Mouse (Mus musculus): ENCODE measurements at regions not wholly inside any gene's neighbourhood (a gene's known extent, or its start where the extent isn't known, plus 50 kb on each side); places are given as distances from the start of the nearest gene placed in this dataset.

DNA sequence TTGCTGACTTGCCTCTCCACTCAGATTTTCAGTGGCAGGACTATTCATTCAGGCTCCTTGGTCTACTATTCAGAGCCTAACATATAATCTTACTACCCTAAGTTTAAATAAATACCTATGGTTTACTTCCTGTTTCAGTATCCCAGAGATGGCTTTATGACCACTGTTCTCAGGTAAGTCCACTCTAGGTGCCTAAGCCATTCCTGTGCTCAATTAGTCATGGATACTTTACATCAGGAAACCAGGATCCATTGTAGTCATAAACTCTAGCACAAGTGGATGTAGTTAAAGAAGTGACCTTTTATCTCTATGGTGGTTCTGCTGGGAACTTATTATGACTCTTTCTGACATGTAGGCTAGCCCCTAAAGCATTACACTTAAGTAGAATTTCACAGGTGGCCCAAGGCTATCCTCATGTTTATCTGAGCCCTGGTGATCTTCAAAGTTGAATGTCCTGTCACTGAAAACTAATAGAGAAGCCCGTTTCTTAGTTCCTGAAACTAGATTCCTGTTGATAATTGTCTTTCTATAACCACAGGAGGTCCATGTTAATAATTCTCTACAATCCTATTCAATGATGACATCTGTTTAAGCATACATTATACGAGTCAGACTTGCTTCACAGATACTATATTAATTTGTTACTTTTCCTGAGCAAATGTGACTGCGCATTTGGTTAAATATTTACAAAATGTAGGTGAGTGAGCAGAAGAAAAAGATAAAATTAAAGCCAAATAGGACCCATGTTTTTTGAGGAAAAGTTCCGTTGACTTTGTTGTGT is 1067.0 kb downstream of the Car8 start:
- no peak overlapping the region for H3K9ac ChIP-seq (replicated peaks; ENCODE audit: low read depth)
- TF ChIP-seq CTCF (IDR thresholded peaks at IDR 0.05), result no peak
- no peak for TF ChIP-seq EP300 (IDR thresholded peaks at IDR 0.05)
- H3K4me1 ChIP-seq (ENCODE audit: insufficient read depth, low read depth, low read length), result no peaks in the 10 kb centered on the region
- no peak for ATAC-seq
- no peak for DNase-seq (ENCODE audit: low spot score)
- no peaks in the 10 kb centered on the region for H3K27me3 ChIP-seq (replicated peaks; ENCODE audit: insufficient read depth, low read length)
- no peak overlapping the region for H3K27ac ChIP-seq (ENCODE audit: low read length)
- H3K4me2 ChIP-seq (replicated peaks; ENCODE audit: low read depth, low read length), result no peak overlapping the region
- 55% methylated on average over 4 of the region's 4 CpGs for WGBS
- no peak overlapping the region for H3K4me3 ChIP-seq (ENCODE audit: low read depth, low read length)
- no peaks in the 10 kb centered on the region for H3K36me3 ChIP-seq (ENCODE audit: insufficient read depth, low read length)
- no peaks in the 10 kb centered on the region for H3K9me3 ChIP-seq (ENCODE audit: low read length)

DNA sequence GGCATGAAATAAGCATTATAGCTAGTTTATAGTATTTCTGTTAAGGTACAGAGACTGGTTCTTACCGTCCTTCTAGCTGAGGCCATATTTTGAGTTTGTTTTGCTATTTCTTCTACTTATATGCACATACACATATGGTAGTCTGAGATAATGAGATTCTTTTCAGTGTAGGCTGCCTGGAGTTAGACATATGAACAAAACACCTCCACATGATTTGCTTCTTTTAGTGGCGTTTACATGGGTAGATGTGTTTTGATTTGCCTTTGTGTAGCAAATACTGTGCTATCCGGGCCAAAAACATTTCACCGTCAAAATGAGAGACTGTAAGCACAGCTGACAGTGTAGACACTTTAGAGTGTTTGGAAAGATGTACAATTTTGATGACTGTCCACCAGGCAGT is 1077.4 kb downstream of the Car8 start:
- TF ChIP-seq EP300 (IDR thresholded peaks at IDR 0.05), result no peak
- no peak for TF ChIP-seq CTCF (IDR thresholded peaks at IDR 0.05)
- Histone ChIP-seq H3K4me1 (ENCODE audit: insufficient read depth, low read depth, low read length) (no peaks in the 10 kb centered on the region), H3K4me2 (replicated peaks; ENCODE audit: low read depth, low read length) (no peak overlapping the region), H3K9ac (replicated peaks; ENCODE audit: low read depth) (no peak overlapping the region), H3K27ac (ENCODE audit: low read length) (no peak overlapping the region), H3K36me3 (ENCODE audit: insufficient read depth, low read length) (no peaks in the 10 kb centered on the region), H3K27me3 (replicated peaks; ENCODE audit: insufficient read depth, low read length) (no peaks in the 10 kb centered on the region), H3K9me3 (ENCODE audit: low read length) (no peaks in the 10 kb centered on the region), H3K4me3 (ENCODE audit: low read depth, low read length) (no peak overlapping the region)
- ATAC-seq, result no peak
- DNase-seq (ENCODE audit: low spot score), result no peak
- WGBS, result 85% methylated on average over 4 of the region's 4 CpGs

DNA sequence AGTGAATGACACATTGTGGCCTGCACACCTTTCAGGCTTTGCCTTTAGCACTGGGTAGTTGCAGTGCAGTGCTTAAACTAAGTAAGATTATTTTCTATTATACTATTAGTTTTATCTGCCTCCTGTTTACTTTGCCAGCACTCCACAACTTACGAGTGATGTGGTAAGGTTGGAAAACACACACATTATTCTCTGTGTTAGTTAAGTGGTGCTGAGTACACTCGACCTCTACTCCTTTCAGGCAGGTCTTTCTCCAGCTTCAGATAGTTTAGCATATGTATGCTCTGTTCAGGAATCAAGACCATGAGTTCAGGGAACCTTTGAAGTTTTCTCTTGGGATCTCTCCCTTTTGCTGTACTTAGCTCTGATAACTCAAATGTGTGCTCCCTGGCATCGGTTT is 1081.0 kb downstream of the Car8 start:
- Histone ChIP-seq H3K9me3 (ENCODE audit: low read length) (no peaks in the 10 kb centered on the region), H3K27me3 (replicated peaks; ENCODE audit: insufficient read depth, low read length) (no peaks in the 10 kb centered on the region), H3K36me3 (ENCODE audit: insufficient read depth, low read length) (no peaks in the 10 kb centered on the region), H3K4me1 (ENCODE audit: insufficient read depth, low read depth, low read length) (no peaks in the 10 kb centered on the region), H3K4me3 (ENCODE audit: low read depth, low read length) (no peak overlapping the region), H3K4me2 (replicated peaks; ENCODE audit: low read depth, low read length) (no peak overlapping the region), H3K27ac (ENCODE audit: low read length) (no peak overlapping the region), H3K9ac (replicated peaks; ENCODE audit: low read depth) (no peak overlapping the region)
- DNase-seq (ENCODE audit: low spot score), result peak; percentile 47
- 52% methylated on average over 3 of the region's 3 CpGs for WGBS
- peak; percentile 62; the same call in 1 of the 2 replicates for ATAC-seq
- no peak for TF ChIP-seq CTCF (IDR thresholded peaks at IDR 0.05)
- no peak for TF ChIP-seq EP300 (IDR thresholded peaks at IDR 0.05)

DNA sequence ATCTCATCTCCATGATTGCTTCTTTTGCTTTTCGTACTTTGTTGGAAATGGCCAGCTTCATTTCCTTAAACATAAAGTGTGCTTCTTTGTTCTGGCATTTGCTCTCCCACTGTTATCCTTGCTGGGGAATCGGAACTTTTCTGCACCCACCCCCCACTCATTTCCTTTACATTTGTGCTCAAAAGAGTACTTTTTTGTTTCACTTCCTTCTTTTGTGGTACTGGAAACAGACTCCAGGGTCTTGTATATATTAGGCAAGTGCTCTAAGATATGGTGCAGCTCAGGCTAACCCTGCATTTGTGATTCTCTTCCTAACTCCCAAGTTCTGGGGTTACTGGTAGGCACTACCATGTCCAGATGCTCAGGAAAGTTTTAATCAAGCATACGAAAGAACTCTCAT is 1084.6 kb downstream of the Car8 start:
- no peak for ATAC-seq
- H3K9ac ChIP-seq (replicated peaks; ENCODE audit: low read depth), result no peak overlapping the region
- H3K27ac ChIP-seq (ENCODE audit: low read length), result no peak overlapping the region

DNA sequence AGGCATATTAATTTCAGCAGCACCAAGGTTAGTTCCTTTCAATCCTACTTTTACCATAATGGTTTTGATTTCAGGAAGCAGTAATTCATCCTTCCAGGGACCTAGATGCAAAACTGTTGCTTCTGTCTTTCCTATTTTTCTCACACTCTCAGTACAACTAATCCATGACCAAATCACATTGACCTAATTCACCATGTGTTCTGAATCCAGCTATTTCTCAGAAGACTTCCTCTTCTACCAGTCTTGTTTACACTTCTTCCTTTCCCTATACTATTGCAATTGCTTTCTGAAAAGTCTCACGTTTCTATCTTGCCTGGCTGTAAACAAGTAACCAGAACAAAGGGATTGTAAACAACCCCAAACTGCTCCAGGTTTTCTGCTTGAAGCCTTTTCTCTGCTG is 1085.0 kb downstream of the Car8 start:
- no peak overlapping the region for H3K27ac ChIP-seq (ENCODE audit: low read length)
- no peaks in the 10 kb centered on the region for H3K27me3 ChIP-seq (replicated peaks; ENCODE audit: insufficient read depth, low read length)
- no peaks in the 10 kb centered on the region for H3K4me1 ChIP-seq (ENCODE audit: insufficient read depth, low read depth, low read length)
- TF ChIP-seq EP300 (IDR thresholded peaks at IDR 0.05) (no peak), CTCF (IDR thresholded peaks at IDR 0.05) (no peak)
- ATAC-seq (no peak), DNase-seq (ENCODE audit: low spot score) (no peak)
- WGBS, result 12% methylated on average over 1 of the region's 1 CpGs
- no peak overlapping the region for H3K4me3 ChIP-seq (ENCODE audit: low read depth, low read length)
- H3K9me3 ChIP-seq (ENCODE audit: low read length), result no peaks in the 10 kb centered on the region
- H3K4me2 ChIP-seq (replicated peaks; ENCODE audit: low read depth, low read length), result no peak overlapping the region
- H3K36me3 ChIP-seq (ENCODE audit: insufficient read depth, low read length), result no peaks in the 10 kb centered on the region
- H3K9ac ChIP-seq (replicated peaks; ENCODE audit: low read depth), result no peak overlapping the region

More for the DNA sequence above, 1084.6 kb downstream of the Car8 start:
- Histone ChIP-seq H3K4me1 (ENCODE audit: insufficient read depth, low read depth, low read length) (no peaks in the 10 kb centered on the region), H3K27me3 (replicated peaks; ENCODE audit: insufficient read depth, low read length) (no peaks in the 10 kb centered on the region), H3K4me3 (ENCODE audit: low read depth, low read length) (no peak overlapping the region), H3K9me3 (ENCODE audit: low read length) (no peaks in the 10 kb centered on the region), H3K4me2 (replicated peaks; ENCODE audit: low read depth, low read length) (no peak overlapping the region), H3K36me3 (ENCODE audit: insufficient read depth, low read length) (no peaks in the 10 kb centered on the region)
- no peak for TF ChIP-seq CTCF (IDR thresholded peaks at IDR 0.05)
- no peak for TF ChIP-seq EP300 (IDR thresholded peaks at IDR 0.05)
- DNase-seq (ENCODE audit: low spot score), result no peak
- WGBS, result 61% methylated on average over 3 of the region's 3 CpGs

DNA sequence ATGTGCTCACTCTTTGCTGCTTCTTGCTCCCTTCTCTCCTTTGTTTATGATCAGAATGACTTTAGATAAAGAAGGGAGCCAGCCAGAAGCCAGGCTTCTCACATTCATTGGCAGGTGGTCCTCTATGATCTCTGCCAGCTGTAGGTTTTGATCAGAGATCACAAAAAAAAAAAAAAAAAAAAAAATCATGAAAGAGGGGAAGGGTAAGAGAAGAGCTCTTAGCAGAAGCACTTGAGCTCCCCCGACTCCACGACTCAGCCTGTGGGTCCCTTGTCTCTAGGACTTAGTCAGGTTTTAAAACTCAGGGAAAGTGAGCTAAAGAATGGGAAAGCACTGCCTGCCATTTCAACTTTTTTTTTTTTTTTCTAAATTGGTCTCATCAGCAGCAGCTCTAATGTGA is 1093.1 kb downstream of the Car8 start:
- ATAC-seq (no peak), DNase-seq (ENCODE audit: low spot score) (no peak)
- Histone ChIP-seq H3K4me1 (ENCODE audit: insufficient read depth, low read depth, low read length) (no peaks in the 10 kb centered on the region), H3K4me2 (replicated peaks; ENCODE audit: low read depth, low read length) (no peak overlapping the region), H3K9me3 (ENCODE audit: low read length) (no peaks in the 10 kb centered on the region), H3K4me3 (ENCODE audit: low read depth, low read length) (no peak overlapping the region), H3K9ac (replicated peaks; ENCODE audit: low read depth) (no peak overlapping the region), H3K27ac (ENCODE audit: low read length) (no peak overlapping the region), H3K36me3 (ENCODE audit: insufficient read depth, low read length) (no peaks in the 10 kb centered on the region), H3K27me3 (replicated peaks; ENCODE audit: insufficient read depth, low read length) (no peaks in the 10 kb centered on the region)
- TF ChIP-seq CTCF (IDR thresholded peaks at IDR 0.05), result no peak
- TF ChIP-seq EP300 (IDR thresholded peaks at IDR 0.05), result no peak
- WGBS, result 63% methylated on average over 2 of the region's 2 CpGs

Measured in lung, postnatal 0 days (tissue).